Mouse (Mus musculus) common myeloid progenitor, adult 5-6 weeks (primary cell): ENCODE results near the gene Pus7l. TPM values are rescaled to one million over a fixed set of nuclear protein-coding genes. Genes with fewer than 3 reads are reported as not detected.
A peak's percentile ranks its signal among the peaks of the same experiment; 100 is the strongest.
"Not testable (repeated sequence)": the region's sequence is repeated elsewhere in the genome, so short reads cannot be mapped to it uniquely, and the experiment has no call there.

Source experiments
- ATAC-seq: replicated peaks from 2 replicates; pipeline ENCODE4 v1.8.0; 2016; ENCODE audit warnings: low read depth, mild to moderate bottlenecking, moderate TSS enrichment, inconsistent platforms; ENCODE audit not compliant: poor library complexity, severe bottlenecking
- total RNA-seq: library from RNA; stranded (forward); fragments of 200-1000, 187-1606 nt; gene quantifications from 2 replicates; pipeline ENCODE4 v1.2.3, GENCODE M21; 2017

Pus7l gene
- total RNA-seq, 1 experiment from 2014 or later: 15.3 TPM

DNA sequence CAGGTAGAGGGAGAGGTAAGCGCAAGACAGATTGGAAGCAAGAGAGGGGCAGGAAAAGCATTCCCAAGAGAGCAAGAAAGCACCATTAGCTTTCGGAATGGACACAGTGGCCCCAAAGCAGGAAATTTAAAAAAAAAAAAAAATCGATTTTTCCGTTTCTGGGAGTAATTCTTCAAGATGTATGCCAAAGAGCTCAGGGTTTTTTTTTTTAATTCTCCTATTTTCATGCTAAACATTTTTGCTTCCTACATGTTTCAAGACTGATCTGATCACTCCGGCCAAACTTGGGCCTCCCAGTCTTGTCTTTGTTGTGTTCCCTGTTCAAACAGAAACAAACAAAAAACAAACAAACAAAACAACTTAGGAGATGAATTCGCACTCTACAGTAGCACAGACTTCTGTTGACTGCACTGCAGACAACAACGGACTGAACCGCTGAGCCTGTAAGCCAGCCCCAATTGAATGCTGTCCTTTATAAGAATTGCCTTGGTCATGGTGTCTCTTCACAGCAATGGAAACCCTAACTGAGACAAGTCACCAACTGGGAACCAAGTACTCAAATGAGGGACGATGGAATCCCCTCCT, 797 bp upstream of the Pus7l start:
- ATAC-seq: no peak

DNA sequence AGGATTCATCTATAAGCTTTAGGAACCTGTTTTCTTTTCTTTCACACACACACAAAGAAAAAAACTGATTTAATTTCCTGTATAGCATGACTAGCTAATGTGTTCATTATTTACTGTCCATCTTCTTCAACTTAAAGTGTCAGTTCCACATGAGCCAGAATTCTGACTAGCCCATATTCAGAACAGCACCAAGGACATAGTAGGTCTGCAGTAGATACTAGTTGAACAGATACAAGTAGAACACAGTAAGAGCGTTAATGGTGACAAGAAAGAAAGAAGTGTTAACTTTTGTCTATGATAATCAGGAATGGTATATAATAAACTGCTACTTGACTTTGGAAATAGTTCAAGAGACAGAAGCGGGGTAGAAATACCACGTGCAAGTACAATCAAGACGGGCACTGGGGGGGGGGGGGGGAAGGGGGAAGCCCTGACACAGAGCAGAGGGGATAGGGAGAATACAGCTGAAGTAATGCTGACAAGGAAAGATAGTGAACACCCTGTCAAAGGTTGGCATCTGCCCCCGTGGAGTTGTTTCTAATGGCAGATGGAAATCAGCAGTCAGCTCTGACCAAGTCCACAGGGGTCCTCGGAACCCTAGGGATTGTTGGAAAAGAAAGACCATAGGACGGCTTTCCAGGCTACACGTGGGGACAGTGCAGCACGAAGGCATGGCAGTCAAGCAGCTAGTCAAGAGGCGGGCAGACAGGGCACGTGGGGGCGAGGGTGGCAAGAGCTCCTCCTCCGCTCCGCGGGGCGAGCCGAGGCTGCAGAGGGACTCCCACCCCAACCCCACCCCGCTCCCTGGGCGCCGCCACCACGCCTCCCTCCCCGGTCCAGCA, 559 bp downstream of the Pus7l start:
- peak; percentile 66 for ATAC-seq

DNA sequence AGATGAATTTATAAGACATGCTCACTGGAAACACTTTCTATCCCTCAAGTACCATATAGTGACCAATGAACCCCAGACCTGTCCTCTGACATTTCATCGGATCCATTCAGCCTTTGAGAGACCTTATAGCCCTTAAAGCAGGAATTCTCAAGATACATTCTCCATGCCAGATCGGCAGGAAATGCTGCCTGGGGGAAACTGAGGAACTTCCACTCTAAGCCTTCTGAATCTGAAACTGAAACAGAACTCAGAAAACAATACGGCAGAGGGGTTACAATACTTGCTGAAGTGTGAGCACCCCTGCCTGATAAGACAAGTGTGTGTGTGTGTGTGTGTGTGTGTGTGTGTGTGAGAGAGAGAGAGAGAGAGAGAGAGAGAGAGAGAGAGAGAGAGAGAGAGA, 4.1 kb downstream of the Pus7l start:
- no peak for ATAC-seq

- no peak for ATAC-seq
Observed at GRCm38 (mm10) chr15:94535521-94535920, 7.8 kb downstream of the Pus7l start.

GRCm38 (mm10) chr15:94532956-94533355, 10.4 kb downstream of the Pus7l start:
- ATAC-seq: no peak

DNA sequence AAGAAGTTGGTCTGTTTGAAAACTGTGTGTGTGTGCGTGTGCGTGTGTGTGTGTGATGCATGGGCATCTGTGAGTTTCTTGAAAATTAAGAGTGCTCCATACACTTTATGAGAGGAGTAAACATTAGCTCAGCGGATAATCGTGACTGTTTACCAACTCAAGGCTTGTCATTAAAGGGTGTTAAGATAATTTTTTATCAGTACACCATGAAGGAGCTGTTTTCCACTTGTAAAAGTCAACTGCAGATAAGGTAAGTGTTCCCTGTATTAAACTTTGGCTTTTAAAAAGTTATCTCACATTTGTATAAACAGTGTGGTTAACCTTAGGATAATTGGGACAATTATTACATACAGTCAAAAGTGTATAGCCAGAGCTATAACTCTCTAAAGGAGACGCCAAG, 11.0 kb downstream of the Pus7l start:
- ATAC-seq: no peak

DNA sequence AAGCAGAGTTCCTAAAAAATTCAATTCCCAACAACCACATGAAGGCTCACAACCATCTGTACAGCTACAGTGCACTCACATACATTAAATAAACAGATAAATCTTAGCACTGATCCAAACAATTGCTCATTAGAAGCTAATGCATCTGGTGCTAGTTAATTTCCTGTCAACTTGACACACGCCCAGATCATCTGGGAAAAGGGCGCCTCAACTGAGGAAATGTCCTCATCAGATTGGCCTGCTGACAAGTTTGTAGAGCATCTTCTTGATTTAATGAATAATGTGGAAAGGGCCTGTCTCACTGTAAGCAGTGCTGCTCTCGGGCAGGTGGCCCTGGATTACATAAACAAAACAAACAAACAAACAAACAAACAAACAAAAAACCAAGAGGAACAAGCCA, 12.8 kb downstream of the Pus7l start:
- no peak for ATAC-seq

GRCm38 (mm10) chr15:94524956-94525355, 18.4 kb downstream of the Pus7l start:
- no peak for ATAC-seq

DNA sequence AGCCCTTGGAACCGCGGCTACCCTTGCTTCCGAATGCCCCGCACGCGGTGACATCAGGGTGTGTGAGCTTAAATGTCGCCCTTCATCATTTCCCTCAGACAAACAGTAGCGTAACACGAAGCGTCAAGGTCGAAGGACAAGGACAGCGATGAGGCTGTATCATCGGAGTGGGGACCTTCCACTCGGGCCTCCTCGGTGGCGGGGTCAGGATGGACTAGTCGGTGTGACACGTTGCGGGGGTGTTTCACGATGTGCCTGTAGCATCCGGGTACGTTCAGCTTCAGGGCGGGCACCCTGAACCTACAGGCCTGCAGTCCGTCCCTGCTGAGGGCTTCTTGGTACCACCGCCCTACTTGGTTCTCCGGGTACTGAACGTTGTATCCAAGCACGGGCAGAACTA, 20.1 kb downstream of the Pus7l start:
- no peak for ATAC-seq

- ATAC-seq: no peak
Observed at GRCm38 (mm10) chr15:94520959-94521358, 22.4 kb downstream of the Pus7l start.

DNA sequence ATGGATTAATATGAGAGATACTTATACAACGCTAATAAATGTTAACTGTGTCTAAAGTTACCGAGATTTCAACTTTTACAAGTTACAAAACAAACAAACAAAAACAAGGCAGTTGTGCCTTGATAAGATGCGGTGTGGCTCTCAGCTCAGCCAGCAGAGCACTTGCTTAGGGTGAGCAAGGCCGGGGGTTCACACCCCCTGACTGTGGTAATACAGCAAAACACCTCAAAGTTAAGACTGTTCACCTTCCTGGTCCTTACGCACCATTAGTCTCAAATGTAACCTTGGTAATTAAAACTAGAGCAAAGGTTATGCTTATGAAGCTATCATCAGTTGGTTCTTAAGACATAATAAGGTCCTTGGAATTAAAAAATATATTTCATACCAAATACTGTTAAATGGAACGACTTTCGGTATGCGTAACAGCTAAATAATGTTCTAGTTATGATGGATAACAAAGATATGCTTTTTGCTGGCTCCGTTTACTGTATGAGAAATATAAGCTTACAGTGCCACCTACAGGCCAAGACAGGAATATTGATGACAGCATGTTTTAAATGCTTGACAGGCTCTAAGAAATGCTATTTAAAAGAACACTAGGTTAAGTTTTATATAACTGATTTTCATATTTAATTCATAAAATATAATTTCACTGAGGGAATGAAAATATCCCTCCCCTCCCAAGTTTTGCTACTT, 23.0 kb downstream of the Pus7l start:
- peak; percentile 88 for ATAC-seq

DNA sequence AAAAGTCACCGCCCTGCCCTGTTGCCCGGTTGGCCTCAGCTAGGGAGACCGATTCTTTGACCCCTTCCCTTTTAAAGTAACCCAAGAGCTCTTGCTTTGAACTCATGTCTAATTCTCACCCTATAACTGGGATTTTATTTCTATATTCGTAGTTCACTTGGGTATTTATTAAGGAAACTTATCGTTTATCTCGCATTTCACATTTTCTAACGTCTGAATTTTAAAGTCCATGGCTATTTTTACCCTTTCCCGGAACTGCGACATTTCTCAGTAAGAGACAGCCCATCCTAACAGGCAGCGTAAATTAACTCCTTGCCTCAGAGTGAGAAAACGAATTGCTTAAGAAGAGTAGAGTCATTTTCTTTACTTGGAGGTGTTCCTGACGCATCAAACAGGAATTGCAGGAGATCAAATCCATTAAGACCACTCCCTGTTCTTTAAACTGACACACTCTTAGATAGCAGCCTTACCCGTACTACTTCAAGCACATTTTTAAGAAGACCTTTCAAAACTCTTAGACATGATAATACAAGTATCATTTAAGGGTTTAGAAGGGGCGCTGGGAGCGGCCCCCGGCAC, 25.3 kb downstream of the Pus7l start:
- ATAC-seq: no peak

DNA sequence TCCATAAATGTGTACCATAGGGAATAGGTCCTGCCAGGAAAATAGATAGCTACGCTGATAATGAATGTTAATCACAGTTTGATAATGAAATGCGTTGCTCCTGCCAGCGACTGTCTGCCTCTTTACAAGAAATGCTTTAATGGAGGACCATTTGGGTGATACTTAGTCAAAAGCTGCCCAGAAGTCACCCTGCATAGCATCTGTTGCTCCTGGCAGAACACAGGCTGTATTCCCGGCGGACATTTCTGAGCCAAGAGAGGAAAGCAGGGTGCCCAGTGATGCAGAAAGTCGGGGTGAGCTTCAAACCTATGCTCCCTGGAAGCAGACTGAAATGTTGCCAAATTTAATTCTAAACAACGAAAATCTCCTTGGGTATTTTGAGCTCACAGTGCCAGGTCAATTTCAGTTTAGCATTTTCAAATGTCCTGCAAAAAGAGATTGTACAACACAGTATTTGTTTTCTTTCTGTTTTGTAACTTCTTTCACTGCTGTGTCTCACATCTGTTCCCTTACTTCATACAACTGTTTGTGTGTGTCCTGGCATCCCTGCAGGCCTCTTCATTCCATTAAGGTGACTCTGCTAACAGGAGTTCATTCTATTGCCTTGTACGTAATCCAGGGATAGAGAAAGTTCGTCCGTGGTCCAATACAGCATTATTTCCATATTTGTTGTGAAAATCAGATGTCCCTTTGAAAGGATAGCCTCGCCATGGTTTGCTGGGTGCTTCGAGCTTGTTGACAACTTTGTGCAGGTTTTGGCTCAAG, 39.7 kb downstream of the Pus7l start:
- no peak for ATAC-seq

DNA sequence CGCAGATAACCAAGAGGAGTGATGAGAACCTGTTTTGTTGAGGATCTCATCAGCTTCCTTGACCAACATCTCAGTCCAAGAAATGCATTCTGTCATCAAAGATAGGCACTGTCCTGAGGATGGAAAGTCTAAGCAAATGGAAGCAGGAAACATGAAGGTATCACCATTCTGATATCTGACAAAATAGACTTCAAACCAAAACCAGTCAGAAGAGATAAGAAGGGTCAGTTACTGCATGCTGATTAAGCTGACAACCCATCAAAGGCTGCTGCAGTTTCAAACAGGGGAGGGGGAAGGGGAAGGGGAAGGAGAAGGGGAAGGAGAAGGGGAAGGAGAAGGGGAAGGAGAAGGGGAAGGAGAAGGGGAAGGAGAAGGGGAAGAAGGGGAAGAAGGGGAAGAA, 44.1 kb downstream of the Pus7l start:
- no peak for ATAC-seq

DNA sequence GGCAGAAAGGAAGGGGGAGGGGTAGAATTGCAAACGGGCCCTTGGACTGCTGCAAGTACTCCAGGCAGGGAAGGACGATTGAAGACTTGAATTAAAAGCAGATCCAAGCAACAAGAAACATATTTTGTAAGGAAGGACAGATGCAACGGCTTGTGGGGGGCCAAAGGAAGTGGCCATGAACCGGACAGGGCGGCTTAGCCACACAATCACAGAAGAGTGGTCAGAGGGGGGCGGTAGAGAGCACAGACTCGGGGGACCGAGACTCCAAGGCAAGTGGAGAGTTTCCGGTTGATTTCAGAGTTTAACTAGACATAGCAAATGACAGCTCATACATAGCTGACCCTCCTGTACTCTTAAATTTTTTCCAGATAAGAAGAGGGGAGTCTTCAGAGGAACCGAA, 47.4 kb downstream of the Pus7l start:
- no peak for ATAC-seq

GRCm38 (mm10) chr15:94494445-94494844, 48.9 kb downstream of the Pus7l start:
- ATAC-seq: no peak

DNA sequence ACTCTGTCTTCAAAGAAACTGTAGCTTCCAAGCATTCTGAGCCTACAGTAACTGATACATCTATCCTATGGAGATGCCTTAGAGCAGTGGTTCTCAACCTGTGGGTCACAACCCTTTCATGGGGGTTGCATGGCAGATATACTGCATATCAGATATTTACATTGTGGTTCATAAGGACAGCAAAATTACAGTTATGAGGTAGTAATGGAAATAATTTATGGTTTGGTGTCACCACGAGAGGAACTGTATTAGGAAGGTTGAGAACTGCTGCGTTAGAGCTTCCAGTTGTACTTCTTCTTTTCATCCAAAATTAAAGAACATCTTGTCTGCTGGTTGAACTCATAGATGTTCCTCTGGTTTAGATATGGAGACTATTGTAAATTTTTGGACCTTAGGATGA, 53.9 kb downstream of the Pus7l start:
- ATAC-seq: no peak

GRCm38 (mm10) chr15:94488028-94488427, 55.3 kb downstream of the Pus7l start:
- not testable (repeated sequence) for ATAC-seq

DNA sequence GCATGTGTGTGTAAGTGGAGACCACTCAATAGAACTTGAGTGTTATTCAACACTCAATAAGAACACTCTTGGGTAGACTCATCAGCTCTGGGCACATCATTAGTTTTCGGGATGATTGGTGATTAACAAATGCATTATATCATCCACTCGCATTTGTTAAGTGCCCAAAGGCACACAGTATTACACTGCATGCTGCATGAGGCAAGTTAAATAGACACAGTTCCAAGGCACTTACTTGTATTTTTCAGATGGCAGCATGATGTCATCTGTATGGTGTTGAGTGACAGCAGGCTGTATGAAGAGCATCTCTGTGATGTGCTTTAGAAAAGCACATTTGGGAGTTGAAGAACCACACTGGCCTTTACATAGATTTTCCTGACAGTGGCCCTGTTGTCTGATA, 60.8 kb downstream of the Pus7l start:
- ATAC-seq: no peak

GRCm38 (mm10) chr15:94480792-94481191, 62.6 kb downstream of the Pus7l start:
- ATAC-seq: peak; percentile 16; the same call in 1 of the 2 replicates
